Mouse (Mus musculus): ENCODE data around the gene Kdsr.
A peak's percentile ranks its signal among the peaks of the same experiment; 100 is the strongest.
"Not testable (repeated sequence)": the region's sequence is repeated elsewhere in the genome, so short reads cannot be mapped to it uniquely, and the experiment has no call there.

Gene Kdsr

GRCm38 (mm10) chr1:106739810-106740209 is 19.7 kb downstream of the Kdsr start:
- no peak for DNase-seq (ENCODE audit: low spot score in 2 of 2)

- DNase-seq (ENCODE audit: low spot score in 2 of 2): peak; percentile 39 to 56
Observed at GRCm38 (mm10) chr1:106738092-106738491, 21.4 kb downstream of the Kdsr start.

- DNase-seq (ENCODE audit: low spot score in 2 of 2): no peak
Observed at GRCm38 (mm10) chr1:106736211-106736610, 23.3 kb downstream of the Kdsr start.

GRCm38 (mm10) chr1:106735586-106735985 is 23.9 kb downstream of the Kdsr start:
- DNase-seq (ENCODE audit: low spot score in 2 of 2): peak; percentile 17 to 55

GRCm38 (mm10) chr1:106722061-106722460 is 37.5 kb downstream of the Kdsr start:
- no peak for DNase-seq (ENCODE audit: low spot score in 2 of 2)

- not testable (repeated sequence) for DNase-seq (ENCODE audit: low spot score in 2 of 2)
Observed at GRCm38 (mm10) chr1:106717736-106718135, 41.8 kb downstream of the Kdsr start.

GRCm38 (mm10) chr1:106717071-106717601 is 42.4 kb downstream of the Kdsr start:
- DNase-seq (ENCODE audit: low spot score in 2 of 2): peak in 1 of 2 experiments; percentile 65

GRCm38 (mm10) chr1:106716141-106716540 is 43.4 kb downstream of the Kdsr start:
- no peak for DNase-seq (ENCODE audit: low spot score in 2 of 2)

- no peak for DNase-seq (ENCODE audit: low spot score in 2 of 2)
Observed at GRCm38 (mm10) chr1:106715111-106716083, 44.1 kb downstream of the Kdsr start.

GRCm38 (mm10) chr1:106714530-106714981 is 45.0 kb downstream of the Kdsr start:
- DNase-seq (ENCODE audit: low spot score in 2 of 2): no peak

GRCm38 (mm10) chr1:106713621-106714529 is 45.7 kb downstream of the Kdsr start, which contains the start of gene Bcl2:
TSS of gene Bcl2 (minus strand) at chr1:106714274.
- peak; percentile 73 to 77 for DNase-seq (ENCODE audit: low spot score in 2 of 2)

GRCm38 (mm10) chr1:106712330-106712729 is 47.2 kb downstream of the Kdsr start:
- DNase-seq (ENCODE audit: low spot score in 2 of 2): peak; percentile 84

- DNase-seq (ENCODE audit: low spot score in 2 of 2): no peak
Observed at GRCm38 (mm10) chr1:106711356-106712125, 48.0 kb downstream of the Kdsr start.

- no peak for DNase-seq (ENCODE audit: low spot score in 2 of 2)
Observed at GRCm38 (mm10) chr1:106710202-106710601, 49.3 kb downstream of the Kdsr start.

- DNase-seq (ENCODE audit: low spot score in 2 of 2): no peak
Observed at GRCm38 (mm10) chr1:106707036-106707880, 52.3 kb downstream of the Kdsr start.

GRCm38 (mm10) chr1:106703183-106703582 is 56.3 kb downstream of the Kdsr start:
- DNase-seq (ENCODE audit: low spot score in 2 of 2): no peak

- DNase-seq (ENCODE audit: low spot score in 2 of 2): no peak
Observed at GRCm38 (mm10) chr1:106702471-106703175, 56.9 kb downstream of the Kdsr start.

- no peak for DNase-seq (ENCODE audit: low spot score in 2 of 2)
Observed at GRCm38 (mm10) chr1:106700520-106701114, 58.9 kb downstream of the Kdsr start.

GRCm38 (mm10) chr1:106696472-106696871 is 63.1 kb downstream of the Kdsr start:
- DNase-seq (ENCODE audit: low spot score in 2 of 2): no peak

Measured in natural killer cell, adult 2 months (primary cell).